Mouse (Mus musculus) CD8-positive naive resting alpha-beta T cell, adult 57 days (primary cell): ENCODE measurements around the gene Ppp3r2. TPM values are rescaled to one million over a fixed set of nuclear protein-coding genes. Genes with fewer than 3 reads are reported as not detected.

ENCODE experiments used
- total RNA-seq: library from RNA; stranded (reverse); gene quantifications from one replicate; pipeline ENCODE4 v1.2.4, GENCODE M21; 2023

Ppp3r2 gene
- total RNA-seq: not detected

GRCm38 (mm10) chr4:49681812-49682211 is at the start of gene Ppp3r2:
Gene Ppp3r2 (minus strand): TSS chr4:49682024.

GRCm38 (mm10) chr4:49631319-49632138 is 50.3 kb downstream of the Ppp3r2 start, which contains the start of gene Rnf20:
Gene Rnf20 (plus strand): TSS chr4:49632006.

Other genes with a start within 250 kb of the Ppp3r2 start
- gene Acnat1, start 208.1 kb downstream of the Ppp3r2 start, total RNA-seq: not detected
- gene Baat, start 175.5 kb downstream of the Ppp3r2 start, total RNA-seq: not detected
- gene Mrpl50, start 160.9 kb downstream of the Ppp3r2 start, total RNA-seq: 10.7 TPM
- gene Zfp189, start 160.8 kb downstream of the Ppp3r2 start, total RNA-seq: 4.3 TPM
- gene Aldob, start 132.5 kb downstream of the Ppp3r2 start, total RNA-seq: not detected
- gene Tmem246, start 84.1 kb downstream of the Ppp3r2 start, total RNA-seq: not detected
- 130 TPM for gene Rnf20, start 50.0 kb downstream of the Ppp3r2 start, total RNA-seq
- gene Grin3a, start 163.7 kb upstream of the Ppp3r2 start, total RNA-seq: not detected